Mouse (Mus musculus) heart, adult 18-20 months (tissue): ENCODE measurements at regions not wholly inside any gene's neighbourhood (a gene's known extent, or its start where the extent isn't known, plus 50 kb on each side); places are given as distances from the start of the nearest gene placed in this dataset.

ENCODE experiments used
- DNase-seq, 2 experiments: peaks; one replicate each; pipeline ENCODE4 v3.0.0; 2021 to 2022; ENCODE audit warnings: mixed read lengths in 1 of 2

- DNase-seq: no peak
These were observed 144.1 kb downstream of the Klf7 start for GRCm38 (mm10) chr1:63977956-63978355.

GRCm38 (mm10) chr1:63977302-63977888 is 144.7 kb downstream of the Klf7 start:
- DNase-seq: no peak

DNA sequence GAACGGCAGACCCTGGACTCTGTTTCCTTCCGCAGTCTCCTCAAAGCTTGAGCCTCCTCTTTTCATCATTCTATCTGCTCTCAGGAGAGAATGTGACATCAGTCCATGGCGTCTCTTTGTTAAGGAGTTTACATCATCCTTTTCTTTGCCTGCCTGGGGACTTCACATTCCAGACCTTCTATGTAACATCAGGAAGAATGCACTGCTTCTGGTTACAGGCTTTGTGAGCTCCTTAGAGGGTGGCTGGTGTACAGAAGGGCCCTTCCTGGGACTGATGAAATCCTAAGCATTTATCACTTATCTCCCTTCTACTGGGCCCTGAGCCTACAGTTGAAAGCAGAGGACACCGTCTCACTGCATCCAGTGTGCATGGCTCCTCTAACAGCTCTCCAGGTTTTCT is 145.2 kb downstream of the Klf7 start:
- DNase-seq: no peak

- no peak for DNase-seq
These were observed 154.2 kb downstream of the Klf7 start for GRCm38 (mm10) chr1:63967849-63968248.

DNA sequence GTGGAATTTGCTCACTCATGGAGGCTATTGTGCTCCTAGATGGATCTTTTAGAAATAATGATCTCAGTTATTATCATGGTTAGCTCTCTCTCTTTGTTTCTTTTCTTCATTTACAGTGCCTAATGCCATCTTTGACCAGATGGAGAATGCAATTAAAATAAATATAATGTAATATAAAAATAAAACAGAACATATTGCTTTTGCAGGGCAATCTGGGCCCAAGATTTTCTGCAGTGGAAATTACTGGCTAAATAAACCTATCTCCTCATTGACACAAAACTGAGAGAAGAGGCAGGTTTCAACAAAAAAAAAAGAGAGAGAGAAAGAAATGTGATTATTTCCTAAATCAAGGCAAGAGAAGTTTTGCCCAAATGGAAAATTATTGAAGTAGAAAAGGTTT is 156.6 kb downstream of the Klf7 start:
- DNase-seq: no peak

DNA sequence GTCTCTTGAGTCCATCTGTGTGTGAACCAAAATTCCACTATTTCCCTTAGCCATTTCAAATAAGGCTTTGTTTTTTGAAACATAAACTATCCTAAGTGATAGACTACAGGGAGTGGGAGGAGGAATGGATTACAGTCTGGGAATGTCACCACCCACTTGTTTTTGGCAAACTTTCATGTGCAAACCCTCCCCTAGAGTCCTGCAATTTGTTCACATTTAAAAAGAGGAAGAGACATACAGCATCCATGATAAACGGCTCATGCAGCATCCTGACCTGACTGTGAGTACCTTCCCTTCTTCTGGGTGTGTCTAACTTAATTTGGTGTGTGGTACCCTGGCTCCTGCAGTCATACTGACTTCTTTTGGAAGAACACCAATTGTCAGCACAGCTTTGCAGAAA is 157.6 kb downstream of the Klf7 start:
- peak in 1 of 2 experiments; percentile 13 for DNase-seq

GRCm38 (mm10) chr1:63955701-63956355 is 166.3 kb downstream of the Klf7 start:
- DNase-seq: no peak

GRCm38 (mm10) chr1:63954876-63955513 is 167.1 kb downstream of the Klf7 start:
- no peak for DNase-seq

GRCm38 (mm10) chr1:63954172-63954571 is 167.9 kb downstream of the Klf7 start:
- DNase-seq: no peak

- peak; percentile 67 to 74 for DNase-seq
These were observed 168.7 kb downstream of the Klf7 start for GRCm38 (mm10) chr1:63953229-63953883.

GRCm38 (mm10) chr1:63951663-63952062 is 170.4 kb downstream of the Klf7 start:
- DNase-seq: no peak

GRCm38 (mm10) chr1:63947278-63947677 is 174.8 kb downstream of the Klf7 start:
- no peak for DNase-seq

- no peak for DNase-seq
These were observed 175.2 kb downstream of the Klf7 start for GRCm38 (mm10) chr1:63946834-63947233.

GRCm38 (mm10) chr1:63944786-63945185 is 175.7 kb upstream of the 4933402D24Rik start:
- DNase-seq: no peak

- no peak for DNase-seq
These were observed 169.3 kb upstream of the 4933402D24Rik start for GRCm38 (mm10) chr1:63938416-63938815.

- DNase-seq: no peak
These were observed 168.4 kb upstream of the 4933402D24Rik start for GRCm38 (mm10) chr1:63937480-63937879.

DNA sequence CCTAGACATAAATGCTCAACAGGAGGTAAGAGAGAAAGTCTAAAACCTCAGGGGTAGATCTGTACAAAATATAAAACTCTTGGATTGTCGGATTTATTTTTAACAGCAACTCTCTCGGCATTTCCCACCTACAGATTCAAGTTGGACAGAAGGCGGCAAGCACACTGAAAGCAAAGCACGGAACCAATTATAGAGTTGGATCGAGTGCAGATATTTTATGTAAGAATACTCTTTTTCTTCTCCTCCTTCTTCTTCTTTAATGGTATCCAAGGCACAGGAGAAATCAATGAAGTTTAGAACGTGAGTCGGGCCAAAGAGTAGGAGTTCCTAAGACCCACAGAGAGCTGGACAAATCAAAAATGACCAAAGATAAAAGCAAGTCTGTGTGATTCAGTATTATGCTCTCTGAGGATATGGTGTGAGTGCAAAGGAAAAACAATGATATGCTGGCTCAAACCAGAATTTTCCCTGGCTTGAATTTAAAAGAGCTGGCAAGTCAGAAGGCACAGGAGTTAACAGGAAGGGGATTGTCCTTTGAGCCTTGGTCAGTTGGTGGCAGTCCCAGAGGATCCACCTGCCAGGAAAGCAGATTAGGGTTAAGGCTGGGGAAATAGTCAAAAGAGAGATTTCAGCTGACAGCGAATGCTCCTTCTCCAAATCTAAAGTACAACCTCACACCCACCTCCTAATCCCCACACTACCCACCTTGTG is 165.7 kb upstream of the 4933402D24Rik start:
- no peak for DNase-seq

DNA sequence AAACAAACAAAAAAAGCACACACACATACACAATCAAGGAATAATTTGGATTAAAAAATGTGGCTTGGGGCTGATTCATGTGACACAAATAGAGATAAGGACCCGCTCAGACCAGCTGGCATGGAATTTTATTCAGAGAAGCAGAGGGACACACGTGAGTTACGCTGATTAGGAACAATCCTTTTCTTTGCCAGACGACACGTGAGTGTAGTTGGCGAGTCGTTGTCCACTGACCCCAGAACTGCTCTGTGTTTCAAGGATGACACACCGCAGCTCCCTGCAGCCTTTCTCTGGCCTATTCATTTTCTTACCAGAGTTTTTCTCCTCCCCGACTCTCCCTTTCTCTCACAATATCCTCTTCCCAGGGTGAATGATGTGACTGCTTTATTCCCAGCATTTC is 163.4 kb upstream of the 4933402D24Rik start:
- DNase-seq: peak in 1 of 2 experiments; percentile 15

GRCm38 (mm10) chr1:63929362-63930125 is 160.5 kb upstream of the 4933402D24Rik start:
- no peak for DNase-seq

GRCm38 (mm10) chr1:63928850-63929249 is 159.8 kb upstream of the 4933402D24Rik start:
- DNase-seq: no peak

GRCm38 (mm10) chr1:63928361-63928760 is 159.3 kb upstream of the 4933402D24Rik start:
- no peak for DNase-seq
